Mouse (Mus musculus): ENCODE data around the gene Gm20388. TPM values are rescaled to one million over a fixed set of nuclear protein-coding genes. Genes with fewer than 3 reads are reported as not detected.
"Not testable (repeated sequence)": the region's sequence is repeated elsewhere in the genome, so short reads cannot be mapped to it uniquely, and the experiment has no call there.

Gene Gm20388
- polyA plus RNA-seq, 1 experiment from 2014 or later, result 5.3 TPM

DNA sequence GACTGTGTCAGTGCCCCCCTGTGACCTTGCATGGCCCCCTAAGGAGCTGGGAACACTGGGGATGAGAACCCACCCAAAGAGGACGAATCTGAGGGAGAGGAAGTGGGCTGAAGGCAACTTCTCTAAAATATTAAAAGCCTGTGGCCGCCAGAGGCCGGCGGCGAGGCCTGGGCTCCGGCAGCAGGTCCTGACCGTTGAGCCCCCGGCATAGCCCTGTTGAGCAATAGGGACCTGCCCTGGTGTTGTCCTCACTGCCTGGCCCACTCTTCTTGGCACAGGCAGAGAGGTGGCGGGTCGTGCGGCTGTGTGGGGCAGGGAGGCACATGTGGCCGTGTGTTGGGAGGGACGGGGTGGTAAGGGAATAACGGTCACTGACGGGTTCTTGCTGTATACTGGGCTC is 882.1 kb downstream of the Gm20388 start:
- no peak for DNase-seq (ENCODE audit: low spot score)
- no peak overlapping the region for H3K4me3 ChIP-seq (ENCODE audit: low read depth, low read length)
- no peak overlapping the region for H3K4me2 ChIP-seq
- no peak overlapping the region for H3K9ac ChIP-seq (ENCODE audit: low read depth, low read length)
- no peaks in the 10 kb centered on the region for H3K4me1 ChIP-seq (replicated peaks; ENCODE audit: control insufficient read depth, insufficient read depth, low read length)
- H3K9me3 ChIP-seq (ENCODE audit: control insufficient read depth, low read length), result no peaks in the 10 kb centered on the region
- ATAC-seq (replicated peaks; ENCODE audit: low FRiP score), result no peak
- 55% methylated on average over 15 of the region's 15 CpGs for WGBS
- no peaks in the 10 kb centered on the region; the same call in 1 of the 2 replicates for H3K27me3 ChIP-seq (replicated peaks; ENCODE audit: control insufficient read depth, insufficient read depth, low read length)
- no peak overlapping the region for H3K27ac ChIP-seq (ENCODE audit: low read depth, low read length)
- H3K36me3 ChIP-seq (ENCODE audit: control insufficient read depth, insufficient read depth, low read length), result no peaks in the 10 kb centered on the region

DNA sequence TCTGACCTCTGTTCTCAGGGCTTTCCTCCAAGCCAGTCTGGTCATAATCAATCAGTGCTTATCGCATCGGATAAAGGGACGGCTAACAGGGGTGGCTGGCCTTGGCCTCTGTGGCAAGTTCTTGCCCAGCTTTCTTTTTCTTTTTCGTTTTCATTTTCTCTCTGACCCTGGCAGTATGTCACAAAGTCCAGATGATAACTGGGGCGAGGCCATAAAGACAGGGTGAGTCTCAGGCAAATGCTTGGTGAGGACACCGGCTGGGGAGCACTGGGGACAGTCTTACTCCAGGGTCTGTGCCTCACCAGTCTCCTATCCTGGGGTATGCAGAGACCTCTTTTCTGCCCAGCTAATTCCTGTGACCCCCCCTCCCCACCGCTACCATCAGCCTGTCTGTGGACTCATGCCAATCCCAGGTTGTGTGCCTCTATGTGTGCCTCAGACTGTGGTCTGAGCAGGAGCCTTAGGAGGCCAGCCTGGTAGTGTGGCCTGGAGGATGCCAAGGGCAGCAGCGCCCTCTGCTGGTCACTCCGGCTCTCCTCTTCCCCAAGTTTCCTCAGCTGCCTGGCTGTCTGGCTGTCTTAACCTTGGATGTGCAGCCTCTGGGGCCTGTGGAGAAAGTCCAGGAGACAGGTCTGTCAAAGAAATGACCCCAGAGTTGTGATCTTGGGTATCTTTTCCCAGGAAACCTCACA is 885.4 kb downstream of the Gm20388 start:
- Histone ChIP-seq H3K27me3 (replicated peaks; ENCODE audit: control insufficient read depth, insufficient read depth, low read length) (peaks cover 7% of the 10 kb centered on the region), H3K9ac (ENCODE audit: low read depth, low read length) (no peak overlapping the region), H3K4me2 (no peak overlapping the region), H3K27ac (ENCODE audit: low read depth, low read length) (no peak overlapping the region), H3K4me1 (replicated peaks; ENCODE audit: control insufficient read depth, insufficient read depth, low read length) (no peaks in the 10 kb centered on the region), H3K4me3 (ENCODE audit: low read depth, low read length) (no peak overlapping the region), H3K36me3 (ENCODE audit: control insufficient read depth, insufficient read depth, low read length) (no peaks in the 10 kb centered on the region), H3K9me3 (ENCODE audit: control insufficient read depth, low read length) (no peaks in the 10 kb centered on the region)
- WGBS, result 46% methylated on average over 9 of the region's 9 CpGs
- DNase-seq (ENCODE audit: low spot score) (peak; percentile 78), ATAC-seq (replicated peaks; ENCODE audit: low FRiP score) (0 out of 2 replicates have a peak, but pooled peaks have one; percentile 35)

DNA sequence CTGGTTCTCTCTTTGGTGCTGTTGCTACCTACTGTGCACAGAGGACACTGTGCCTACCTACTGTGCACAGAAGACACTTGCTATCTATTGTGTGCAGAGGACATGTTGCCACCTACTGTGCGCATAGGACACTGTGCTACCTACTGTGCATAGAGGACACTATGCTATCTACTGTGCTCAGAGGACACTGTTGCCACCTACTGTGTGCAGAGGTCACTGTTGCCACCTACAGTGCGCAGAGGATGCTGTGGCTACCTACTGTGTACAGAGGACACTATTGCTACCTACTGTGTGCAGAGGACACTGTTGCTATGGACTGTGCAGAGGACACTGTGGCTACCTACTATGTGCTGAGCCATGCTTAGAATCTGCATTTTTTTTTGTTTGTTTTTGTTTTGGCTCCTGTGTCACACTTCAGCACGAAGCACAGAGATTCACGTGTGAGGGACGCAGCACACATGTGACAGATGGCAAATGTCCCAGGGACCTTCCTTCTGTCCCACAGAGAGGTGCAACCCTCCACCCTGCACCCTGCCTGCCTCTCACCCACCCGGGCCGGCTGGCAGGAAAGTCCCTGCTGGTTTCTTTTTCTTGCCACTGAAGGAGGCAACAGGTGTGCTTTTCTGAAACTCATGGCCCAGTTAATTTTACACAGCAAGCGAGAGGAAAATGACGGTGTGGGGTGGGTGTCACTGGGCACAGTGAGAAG is 886.5 kb downstream of the Gm20388 start:
- WGBS, result 80% methylated on average over 9 of the region's 9 CpGs
- no peak for ATAC-seq (replicated peaks; ENCODE audit: low FRiP score)
- peaks cover 11% of the 10 kb centered on the region for H3K27me3 ChIP-seq (replicated peaks; ENCODE audit: control insufficient read depth, insufficient read depth, low read length)

DNA sequence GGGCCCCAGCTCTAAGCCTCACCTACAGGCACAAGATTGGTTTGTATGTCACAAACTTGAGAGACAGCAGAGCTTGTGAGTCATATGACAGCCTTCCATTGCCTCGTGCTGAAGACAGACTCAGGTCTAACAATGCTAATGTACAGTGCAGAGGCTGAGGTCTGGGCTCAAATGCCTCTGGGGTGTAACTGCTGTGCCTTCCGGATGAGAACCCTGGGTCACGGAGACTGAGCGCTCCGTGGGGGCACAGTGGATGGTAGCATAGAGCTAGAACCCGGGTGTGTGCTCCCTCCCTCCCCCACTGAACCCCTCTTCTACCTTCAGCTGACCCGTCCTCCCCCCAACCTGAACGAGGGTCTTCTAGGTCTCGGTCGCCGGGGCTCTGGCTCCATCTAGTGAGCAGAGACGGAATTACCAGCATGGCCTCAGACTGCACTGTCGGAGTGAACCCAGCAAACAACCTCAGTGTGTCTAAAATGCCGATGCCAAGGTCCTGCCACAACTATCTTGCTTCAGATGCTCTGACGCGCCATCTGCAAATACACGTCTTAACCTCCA is 889.7 kb downstream of the Gm20388 start:
- WGBS, result 8% methylated on average over 17 of the region's 17 CpGs
- Histone ChIP-seq H3K4me3 (ENCODE audit: low read depth, low read length) (no peak overlapping the region), H3K27ac (ENCODE audit: low read depth, low read length) (no peak overlapping the region), H3K9me3 (ENCODE audit: control insufficient read depth, low read length) (no peaks in the 10 kb centered on the region), H3K4me2 (peak overlapping the region; percentile 5; the same call in 1 of the 2 replicates), H3K36me3 (ENCODE audit: control insufficient read depth, insufficient read depth, low read length) (no peaks in the 10 kb centered on the region), H3K27me3 (replicated peaks; ENCODE audit: control insufficient read depth, insufficient read depth, low read length) (peaks cover 11% of the 10 kb centered on the region), H3K4me1 (replicated peaks; ENCODE audit: control insufficient read depth, insufficient read depth, low read length) (no peaks in the 10 kb centered on the region), H3K9ac (ENCODE audit: low read depth, low read length) (no peak overlapping the region)
- ATAC-seq (replicated peaks; ENCODE audit: low FRiP score) (no peak), DNase-seq (ENCODE audit: low spot score) (peak; percentile 53)

More for the DNA sequence above, 886.5 kb downstream of the Gm20388 start:
- Histone ChIP-seq H3K4me3 (ENCODE audit: low read depth, low read length) (no peak overlapping the region), H3K4me2 (no peak overlapping the region), H3K9me3 (ENCODE audit: control insufficient read depth, low read length) (no peaks in the 10 kb centered on the region), H3K27ac (ENCODE audit: low read depth, low read length) (no peak overlapping the region), H3K4me1 (replicated peaks; ENCODE audit: control insufficient read depth, insufficient read depth, low read length) (no peaks in the 10 kb centered on the region), H3K9ac (ENCODE audit: low read depth, low read length) (no peak overlapping the region), H3K36me3 (ENCODE audit: control insufficient read depth, insufficient read depth, low read length) (no peaks in the 10 kb centered on the region)
- DNase-seq (ENCODE audit: low spot score), result no peak

DNA sequence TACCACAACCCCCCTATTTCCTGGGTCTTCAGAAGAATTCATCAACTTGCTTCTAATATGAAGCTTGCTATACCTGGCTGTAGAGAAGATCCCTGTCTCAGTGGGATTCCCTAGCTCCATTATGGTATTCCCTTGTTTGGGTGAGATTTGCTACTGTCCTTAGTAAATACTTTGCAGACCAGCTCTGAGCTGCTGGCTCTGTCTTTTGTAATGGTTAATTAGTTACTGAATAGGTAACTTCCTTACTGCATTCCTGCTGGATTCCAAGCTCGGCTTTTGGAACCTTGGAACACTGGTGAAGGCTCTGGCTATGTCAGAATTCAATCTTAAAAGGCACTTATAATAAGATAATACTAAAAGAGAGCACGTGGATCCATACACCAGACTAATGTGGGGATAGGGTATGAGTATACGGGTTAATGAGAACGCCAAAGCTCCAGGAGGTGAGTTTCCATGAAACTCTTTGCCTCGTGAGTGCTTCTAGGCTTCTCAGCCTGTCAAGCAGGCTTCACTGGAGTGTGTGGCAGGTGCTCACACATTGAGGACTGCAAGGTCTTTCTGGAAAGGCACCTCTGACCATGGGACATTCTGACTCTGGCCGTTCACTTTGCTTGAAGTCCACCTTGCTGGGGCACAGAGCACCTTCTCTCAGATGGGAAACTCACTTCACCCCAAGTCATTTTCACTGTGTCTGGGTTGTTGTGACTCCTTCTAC is 893.2 kb downstream of the Gm20388 start:
- H3K27me3 ChIP-seq (replicated peaks; ENCODE audit: control insufficient read depth, insufficient read depth, low read length), result peaks cover 14% of the 10 kb centered on the region
- not testable (repeated sequence) for H3K4me1 ChIP-seq (replicated peaks; ENCODE audit: control insufficient read depth, insufficient read depth, low read length); ATAC-seq (replicated peaks; ENCODE audit: low FRiP score); DNase-seq (ENCODE audit: low spot score); H3K9ac ChIP-seq (ENCODE audit: low read depth, low read length); H3K4me3 ChIP-seq (ENCODE audit: low read depth, low read length); H3K4me2 ChIP-seq; H3K27ac ChIP-seq (ENCODE audit: low read depth, low read length); H3K9me3 ChIP-seq (ENCODE audit: control insufficient read depth, low read length); H3K36me3 ChIP-seq (ENCODE audit: control insufficient read depth, insufficient read depth, low read length)
- 55% methylated on average over 6 of the region's 6 CpGs for WGBS

DNA sequence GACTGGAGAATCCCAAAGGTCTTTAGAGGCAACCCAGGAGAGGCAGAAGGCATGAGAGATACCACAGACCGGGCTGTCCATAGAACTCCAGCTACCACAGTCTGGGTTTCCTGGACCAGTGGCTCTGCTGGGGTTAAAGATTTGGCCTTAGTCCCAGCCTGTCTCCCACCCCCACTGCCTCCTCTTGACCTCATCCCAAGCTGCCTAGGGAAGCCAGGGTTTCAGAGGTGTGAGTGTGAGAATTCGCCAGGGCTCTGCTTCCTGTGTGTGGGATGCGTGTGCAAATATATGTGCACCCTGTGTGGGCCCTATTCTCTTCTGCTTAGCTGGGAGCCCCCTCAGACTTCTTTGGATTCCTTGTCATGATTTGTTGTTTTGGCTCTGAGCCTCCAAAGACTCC is 894.1 kb downstream of the Gm20388 start:
- no peak overlapping the region for H3K4me2 ChIP-seq
- no peak for ATAC-seq (replicated peaks; ENCODE audit: low FRiP score)
- H3K4me3 ChIP-seq (ENCODE audit: low read depth, low read length), result no peak overlapping the region
- H3K9me3 ChIP-seq (ENCODE audit: control insufficient read depth, low read length), result no peaks in the 10 kb centered on the region
- WGBS, result 72% methylated on average over 3 of the region's 3 CpGs
- H3K36me3 ChIP-seq (ENCODE audit: control insufficient read depth, insufficient read depth, low read length), result no peaks in the 10 kb centered on the region
- no peak for DNase-seq (ENCODE audit: low spot score)
- H3K4me1 ChIP-seq (replicated peaks; ENCODE audit: control insufficient read depth, insufficient read depth, low read length), result 0 out of 2 replicates have a peak, but pooled peaks cover 5% of the 10 kb centered on the region
- H3K27me3 ChIP-seq (replicated peaks; ENCODE audit: control insufficient read depth, insufficient read depth, low read length), result peaks cover 12% of the 10 kb centered on the region
- no peak overlapping the region for H3K27ac ChIP-seq (ENCODE audit: low read depth, low read length)
- no peak overlapping the region for H3K9ac ChIP-seq (ENCODE audit: low read depth, low read length)

DNA sequence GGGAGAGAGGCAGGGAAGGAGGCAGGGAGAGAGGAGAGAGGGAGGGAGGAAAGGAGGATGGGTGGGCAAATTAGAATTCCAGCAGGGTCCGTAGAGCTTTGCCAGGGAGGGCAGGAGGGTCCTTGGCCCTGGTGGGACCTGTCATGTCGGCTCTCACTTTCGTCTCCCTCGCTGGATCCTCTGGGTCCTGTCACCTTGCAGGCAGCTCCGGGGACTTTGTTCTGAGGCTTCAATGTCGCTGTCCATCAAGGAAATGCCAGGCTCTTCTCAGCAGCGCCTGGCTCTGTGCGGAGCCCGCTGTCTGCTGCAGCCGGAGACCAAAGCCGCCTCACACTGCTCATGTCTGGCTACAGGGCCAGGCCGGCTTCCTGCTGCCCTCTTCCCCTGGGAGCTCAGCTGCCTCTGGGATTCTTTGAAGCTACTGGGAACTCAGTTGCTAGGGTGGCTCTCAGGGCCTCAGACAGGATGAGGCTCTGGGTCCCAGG is 896.2 kb downstream of the Gm20388 start:
- 68% methylated on average over 12 of the region's 12 CpGs for WGBS
- Histone ChIP-seq H3K27me3 (replicated peaks; ENCODE audit: control insufficient read depth, insufficient read depth, low read length) (peaks cover 4% of the 10 kb centered on the region; the same call in 1 of the 2 replicates), H3K27ac (ENCODE audit: low read depth, low read length) (no peak overlapping the region), H3K4me1 (replicated peaks; ENCODE audit: control insufficient read depth, insufficient read depth, low read length) (0 out of 2 replicates have a peak, but pooled peaks cover 5% of the 10 kb centered on the region), H3K4me2 (no peak overlapping the region), H3K4me3 (ENCODE audit: low read depth, low read length) (no peak overlapping the region), H3K9me3 (ENCODE audit: control insufficient read depth, low read length) (no peaks in the 10 kb centered on the region), H3K36me3 (ENCODE audit: control insufficient read depth, insufficient read depth, low read length) (no peaks in the 10 kb centered on the region), H3K9ac (ENCODE audit: low read depth, low read length) (no peak overlapping the region)
- DNase-seq (ENCODE audit: low spot score) (no peak), ATAC-seq (replicated peaks; ENCODE audit: low FRiP score) (peak; percentile 39; the same call in 1 of the 2 replicates)

DNA sequence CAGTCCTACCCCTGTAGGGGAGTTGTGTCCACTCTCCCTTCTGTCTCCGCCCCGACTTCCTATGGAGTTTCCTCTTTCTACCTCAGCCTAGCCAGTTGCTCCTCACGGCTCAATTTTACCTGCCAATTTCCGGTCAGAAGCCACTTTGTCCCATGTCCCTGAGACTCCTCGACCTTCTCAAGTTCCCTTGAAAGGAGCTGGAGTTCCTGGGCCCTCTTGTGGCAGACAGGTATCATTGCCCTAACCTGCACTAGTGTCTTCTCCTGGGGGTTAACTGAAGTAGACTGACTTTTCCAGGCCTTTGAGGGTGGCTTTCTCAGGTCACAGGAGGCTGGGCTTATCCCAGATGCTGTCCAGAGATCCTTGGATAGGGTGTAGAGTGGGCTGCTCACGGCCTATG is 897.1 kb downstream of the Gm20388 start:
- DNase-seq (ENCODE audit: low spot score) (no peak), ATAC-seq (replicated peaks; ENCODE audit: low FRiP score) (no peak)
- Histone ChIP-seq H3K9ac (ENCODE audit: low read depth, low read length) (no peak overlapping the region), H3K27ac (ENCODE audit: low read depth, low read length) (no peak overlapping the region), H3K4me3 (ENCODE audit: low read depth, low read length) (no peak overlapping the region), H3K27me3 (replicated peaks; ENCODE audit: control insufficient read depth, insufficient read depth, low read length) (peaks cover 4% of the 10 kb centered on the region; the same call in 1 of the 2 replicates), H3K9me3 (ENCODE audit: control insufficient read depth, low read length) (no peaks in the 10 kb centered on the region), H3K4me2 (no peak overlapping the region), H3K4me1 (replicated peaks; ENCODE audit: control insufficient read depth, insufficient read depth, low read length) (0 out of 2 replicates have a peak, but pooled peaks cover 5% of the 10 kb centered on the region), H3K36me3 (ENCODE audit: control insufficient read depth, insufficient read depth, low read length) (no peaks in the 10 kb centered on the region)
- WGBS, result 38% methylated on average over 6 of the region's 6 CpGs
